Mouse (Mus musculus) myocyte (in vitro differentiated cells): ENCODE measurements around the gene Gm4894. TPM values are rescaled to one million over a fixed set of nuclear protein-coding genes. Genes with fewer than 3 reads are reported as not detected.

Experiments
- H3K27me3 ChIP-seq: one replicate; pipeline ENCODE4 v1.6.1; 2011; ENCODE audit not compliant: control insufficient read depth, insufficient read depth, insufficient read length
- H3K36me3 ChIP-seq: one replicate; pipeline ENCODE4 v1.6.1; 2011; ENCODE audit not compliant: control insufficient read depth, insufficient read depth
- H3K4me2 ChIP-seq: one replicate; pipeline ENCODE4 v1.6.1; 2011; ENCODE audit warnings: low read depth, control low read depth
- H3K4me3 ChIP-seq: one replicate; pipeline ENCODE4 v1.5.1; 2011; ENCODE audit warnings: mild to moderate bottlenecking, control low read depth, moderate library complexity
- H3K79me2 ChIP-seq: one replicate; pipeline ENCODE4 v1.6.1; 2011; ENCODE audit not compliant: control insufficient read depth, insufficient read depth
- H3ac ChIP-seq: one replicate; pipeline ENCODE4 v1.6.1; 2011; ENCODE audit not compliant: control insufficient read depth, insufficient read length
- CEBPB ChIP-seq: IDR thresholded peaks from 2 replicates; pipeline ENCODE4 v1.6.1; 2011; ENCODE audit warnings: mild to moderate bottlenecking, moderate library complexity; ENCODE audit not compliant: poor library complexity, insufficient read depth, severe bottlenecking
- E2F4 ChIP-seq: IDR thresholded peaks from one replicate; pipeline ENCODE4 v1.6.1; 2011; ENCODE audit warnings: mild to moderate bottlenecking, control low read depth, moderate library complexity; ENCODE audit not compliant: insufficient read depth
- MAX ChIP-seq: IDR thresholded peaks from one replicate; pipeline ENCODE4 v1.6.1; 2011; ENCODE audit warnings: low read depth, mild to moderate bottlenecking, control low read depth
- MYOD1 ChIP-seq, 3 experiments: IDR thresholded peaks; one replicate each; pipeline ENCODE4 v1.6.1; 2011; ENCODE audit warnings: control low read depth in 2 of 3, low read depth in 2 of 3, mild to moderate bottlenecking in 2 of 3, moderate library complexity in 1 of 3; ENCODE audit not compliant: insufficient read length in 2 of 3, control insufficient read depth in 1 of 3
- MYOG ChIP-seq, 3 experiments: IDR thresholded peaks; one replicate each; pipeline ENCODE4 v1.6.1; 2011; ENCODE audit warnings: control low read depth in 2 of 3, low read depth in 2 of 3, mild to moderate bottlenecking in 2 of 3; ENCODE audit not compliant: insufficient read length in 2 of 3, control insufficient read depth in 1 of 3, insufficient read depth in 1 of 3
- POLR2A ChIP-seq: IDR thresholded peaks from one replicate; pipeline ENCODE4 v1.6.1; 2011; ENCODE audit warnings: low read depth, mild to moderate bottlenecking, control low read depth, moderate library complexity; ENCODE audit not compliant: insufficient read length
- POLR2AphosphoS2 ChIP-seq: IDR thresholded peaks from one replicate; pipeline ENCODE4 v1.6.1; 2011; ENCODE audit warnings: low read depth, control low read depth; ENCODE audit not compliant: insufficient read length
- REST ChIP-seq: IDR thresholded peaks from one replicate; pipeline ENCODE4 v1.6.1; 2011; ENCODE audit warnings: mild to moderate bottlenecking, control low read depth, moderate library complexity; ENCODE audit not compliant: insufficient read depth, insufficient read length
- SRF ChIP-seq: IDR thresholded peaks from one replicate; pipeline ENCODE4 v1.6.1; 2011; ENCODE audit warnings: low read depth; ENCODE audit not compliant: control insufficient read depth, insufficient read length
- TCF12 ChIP-seq: IDR thresholded peaks from one replicate; pipeline ENCODE4 v1.6.1; 2011; ENCODE audit warnings: mild to moderate bottlenecking, control low read depth; ENCODE audit not compliant: poor library complexity, insufficient read depth, severe bottlenecking
- TCF3 ChIP-seq: IDR thresholded peaks from one replicate; pipeline ENCODE4 v1.6.1; 2011; ENCODE audit warnings: low read depth, control low read depth; ENCODE audit not compliant: insufficient read length
- USF1 ChIP-seq: IDR thresholded peaks from one replicate; pipeline ENCODE4 v1.6.1; 2011; ENCODE audit warnings: low read depth, mild to moderate bottlenecking, control low read depth, moderate library complexity
- polyA plus RNA-seq: library from polyadenylated mRNA; unstranded; fragments of >200 nt; fragmentation: generic; extraction: Trizol; gene quantifications from one replicate; pipeline ENCODE4 v1.2.1, GENCODE M21; 2012; ENCODE audit warnings: missing spikeins

Gene Gm4894
- polyA plus RNA-seq, 1 experiment, result not detected

DNA sequence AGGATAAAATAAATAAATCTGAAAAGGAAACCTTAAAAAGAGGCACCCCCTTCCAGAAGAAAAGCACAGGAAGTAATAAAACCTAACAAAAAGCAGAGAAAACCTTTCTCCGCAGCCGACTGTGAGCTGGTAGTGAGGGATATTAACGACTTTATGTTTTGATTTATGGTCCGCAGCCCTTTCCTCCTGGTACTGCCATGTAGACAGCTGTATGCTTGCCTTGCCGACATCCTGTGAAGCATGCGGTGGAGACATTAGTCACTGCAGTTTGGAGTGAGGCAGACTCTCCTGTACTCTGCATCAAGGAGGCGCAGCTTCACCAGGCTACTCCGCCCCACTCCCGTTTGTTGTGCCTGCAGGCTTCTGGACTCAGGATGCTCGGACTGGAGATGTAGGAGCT is 25.8 kb upstream of the Gm4894 start:
- H3K4me2 ChIP-seq, result no peak overlapping the region
- H3K79me2 ChIP-seq, result no peaks in the 10 kb centered on the region
- TF ChIP-seq TCF12, result no peak
- TF ChIP-seq POLR2A, result no peak
- no peak for TF ChIP-seq E2F4
- TF ChIP-seq POLR2AphosphoS2, result no peak
- H3K36me3 ChIP-seq, result no peaks in the 10 kb centered on the region
- H3K27me3 ChIP-seq, result no peaks in the 10 kb centered on the region
- H3ac ChIP-seq, result no peak overlapping the region
- H3K4me3 ChIP-seq, result no peak overlapping the region

DNA sequence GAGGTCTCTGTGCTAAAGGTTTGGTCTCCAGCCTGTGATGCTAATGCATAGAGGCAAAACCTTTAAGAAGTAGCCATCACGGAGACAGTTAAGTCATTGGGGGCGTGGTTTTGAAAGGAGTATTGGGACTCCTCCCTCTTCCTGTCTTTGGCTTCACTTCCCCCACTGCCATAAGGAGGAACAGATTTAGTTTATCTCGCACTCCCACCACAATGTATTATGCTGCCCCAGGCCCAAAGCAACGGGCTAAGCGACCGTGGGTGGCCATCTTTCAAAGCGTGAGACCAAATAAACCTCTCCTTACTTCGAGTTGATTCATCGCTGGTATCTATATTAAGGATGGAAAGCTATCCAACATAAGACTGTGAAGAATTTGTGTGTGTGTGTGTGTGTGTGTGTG is 22.9 kb upstream of the Gm4894 start:
- no peaks in the 10 kb centered on the region for H3K27me3 ChIP-seq
- no peak overlapping the region for H3K4me2 ChIP-seq
- H3ac ChIP-seq, result no peak overlapping the region
- TF ChIP-seq MYOD1 (IDR thresholded peaks at IDR 0.05; ENCODE audit: control insufficient read depth in 1 of 3, insufficient read length in 2 of 3, low read depth in 2 of 3), result no peak
- no peak for TF ChIP-seq MYOG (IDR thresholded peaks at IDR 0.05; ENCODE audit: control insufficient read depth in 1 of 3, insufficient read depth in 1 of 3, insufficient read length in 2 of 3, low read depth in 2 of 3)
- no peak for TF ChIP-seq POLR2AphosphoS2
- TF ChIP-seq MAX, result no peak
- TF ChIP-seq POLR2A, result no peak
- no peak for TF ChIP-seq USF1
- no peak for TF ChIP-seq TCF12
- no peak for TF ChIP-seq TCF3
- no peak for TF ChIP-seq E2F4
- no peak for TF ChIP-seq CEBPB
- no peak for TF ChIP-seq SRF
- TF ChIP-seq REST, result no peak
- H3K36me3 ChIP-seq, result no peaks in the 10 kb centered on the region
- H3K4me3 ChIP-seq, result no peak overlapping the region
- H3K79me2 ChIP-seq, result no peaks in the 10 kb centered on the region

DNA sequence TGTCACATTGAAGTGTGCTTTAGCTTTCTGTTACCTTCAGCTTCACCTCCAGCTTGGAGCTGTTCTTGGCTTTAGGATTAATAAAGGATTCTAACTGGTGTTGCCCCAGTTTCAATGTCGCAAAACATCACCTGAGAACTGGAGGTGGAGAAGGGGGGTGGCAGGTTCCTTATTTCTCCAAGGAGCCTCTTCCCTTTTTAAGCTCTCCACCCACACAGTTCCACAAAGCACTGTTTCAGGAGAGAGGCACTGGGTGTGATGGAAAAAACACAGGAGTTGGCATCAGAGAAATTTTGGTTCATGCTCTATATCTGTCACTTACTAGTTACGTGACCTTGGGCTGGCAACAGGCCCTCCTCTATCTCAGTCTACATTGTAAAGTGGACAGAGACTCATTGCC is 21.3 kb upstream of the Gm4894 start:
- Histone ChIP-seq H3ac (no peak overlapping the region), H3K27me3 (no peaks in the 10 kb centered on the region), H3K4me3 (no peak overlapping the region), H3K36me3 (no peaks in the 10 kb centered on the region), H3K79me2 (no peaks in the 10 kb centered on the region), H3K4me2 (no peak overlapping the region)
- TF ChIP-seq MAX (no peak), MYOD1 (IDR thresholded peaks at IDR 0.05; ENCODE audit: control insufficient read depth in 1 of 3, insufficient read length in 2 of 3, low read depth in 2 of 3) (no peak), MYOG (IDR thresholded peaks at IDR 0.05; ENCODE audit: control insufficient read depth in 1 of 3, insufficient read depth in 1 of 3, insufficient read length in 2 of 3, low read depth in 2 of 3) (no peak), CEBPB (no peak)

DNA sequence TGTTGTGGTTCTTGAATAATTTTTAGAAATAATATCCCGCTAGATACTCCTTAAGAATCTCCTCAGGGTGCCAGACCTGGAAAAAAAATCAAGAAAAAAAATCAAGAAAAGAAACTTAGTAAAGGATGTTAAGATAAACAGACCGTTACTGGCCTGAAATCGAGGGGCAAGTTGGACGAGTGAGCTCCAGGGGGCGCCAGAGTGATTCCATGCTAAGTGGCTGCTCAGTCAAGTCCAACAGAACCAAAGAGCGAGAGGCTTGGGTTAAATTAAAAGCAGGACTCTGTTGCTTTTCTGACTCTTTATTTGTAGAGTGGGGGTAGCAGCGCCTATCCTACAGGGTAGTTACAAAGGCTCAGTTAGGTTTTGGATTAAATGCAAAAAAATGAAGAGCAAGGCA is 3.5 kb upstream of the Gm4894 start:
- Histone ChIP-seq H3K4me3 (no peak overlapping the region), H3K36me3 (no peaks in the 10 kb centered on the region), H3K4me2 (no peak overlapping the region), H3ac (no peak overlapping the region), H3K27me3 (no peaks in the 10 kb centered on the region), H3K79me2 (no peaks in the 10 kb centered on the region)
- TF ChIP-seq MYOD1 (IDR thresholded peaks at IDR 0.05; ENCODE audit: control insufficient read depth in 1 of 3, insufficient read length in 2 of 3, low read depth in 2 of 3), result no peak
- TF ChIP-seq POLR2A, result no peak
- no peak for TF ChIP-seq TCF12
- no peak for TF ChIP-seq CEBPB
- TF ChIP-seq SRF, result no peak

DNA sequence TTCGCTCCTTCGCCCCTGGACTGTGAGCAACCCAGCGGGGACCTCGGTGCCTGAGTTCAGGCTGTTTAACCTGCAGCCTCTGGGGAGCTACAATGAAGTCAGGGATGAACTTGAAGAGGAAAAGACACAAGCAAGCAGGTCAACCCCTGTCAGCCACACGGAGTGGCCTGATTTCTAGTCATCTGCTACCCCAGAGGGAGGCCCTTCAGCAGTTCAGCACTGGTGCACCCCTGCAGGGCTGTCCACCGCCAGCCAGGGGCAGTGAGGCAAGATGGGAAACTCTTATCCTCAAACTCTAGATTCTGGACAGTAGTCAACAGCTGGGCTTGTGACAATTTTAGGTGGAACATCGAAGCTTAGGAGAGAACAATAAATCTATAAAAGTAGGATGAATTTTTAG is 18.6 kb downstream of the Gm4894 start:
- TF ChIP-seq E2F4 (no peak), MYOD1 (IDR thresholded peaks at IDR 0.05; ENCODE audit: control insufficient read depth in 1 of 3, insufficient read length in 2 of 3, low read depth in 2 of 3) (no peak), MAX (no peak), USF1 (no peak), CEBPB (no peak), TCF12 (no peak), POLR2AphosphoS2 (no peak)
- H3ac ChIP-seq, result no peak overlapping the region
- H3K79me2 ChIP-seq, result no peaks in the 10 kb centered on the region
- no peaks in the 10 kb centered on the region for H3K27me3 ChIP-seq
- H3K4me2 ChIP-seq, result no peak overlapping the region
- no peaks in the 10 kb centered on the region for H3K36me3 ChIP-seq
- H3K4me3 ChIP-seq, result no peak overlapping the region

DNA sequence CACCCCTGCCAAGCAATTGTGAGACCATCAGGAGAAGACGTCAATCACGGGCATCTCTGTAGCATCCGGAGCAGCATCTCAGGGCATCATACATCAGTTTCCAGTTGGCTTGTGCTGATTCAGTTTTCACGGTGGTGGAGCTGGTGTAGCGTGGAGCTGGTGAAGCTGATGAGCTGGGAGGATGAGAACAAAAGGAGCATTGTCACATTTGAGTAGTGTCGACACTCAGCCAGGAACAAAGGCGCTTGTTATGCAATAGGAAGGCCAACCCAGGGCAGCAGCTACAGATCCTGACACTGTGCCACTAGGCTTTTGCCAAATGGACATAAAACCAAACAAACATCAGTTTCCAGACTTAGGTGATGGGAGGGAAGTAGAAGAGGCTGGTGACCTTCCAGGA is 23.2 kb downstream of the Gm4894 start:
- no peak overlapping the region for H3ac ChIP-seq
- TF ChIP-seq MYOG (IDR thresholded peaks at IDR 0.05; ENCODE audit: control insufficient read depth in 1 of 3, insufficient read depth in 1 of 3, insufficient read length in 2 of 3, low read depth in 2 of 3), result no peak
- no peak for TF ChIP-seq TCF12
- no peak for TF ChIP-seq SRF
- TF ChIP-seq E2F4, result no peak
- TF ChIP-seq REST, result no peak
- no peak for TF ChIP-seq CEBPB
- no peak for TF ChIP-seq MAX
- no peak overlapping the region for H3K4me2 ChIP-seq
- no peaks in the 10 kb centered on the region for H3K79me2 ChIP-seq
- H3K36me3 ChIP-seq, result no peaks in the 10 kb centered on the region
- no peak overlapping the region for H3K4me3 ChIP-seq
- no peaks in the 10 kb centered on the region for H3K27me3 ChIP-seq
